In genomic region chr7:100503076-100503475, GRCm38 (mm10) we compare ENCODE assay signal across 8 mouse cellular contexts. TPM values are rescaled to one million over a fixed set of nuclear protein-coding genes. Genes with fewer than 3 reads are reported as not detected.
DNase-seq lines count a peak whose midpoint lies in the region; ATAC-seq lines count a peak whose summit lies in the region.

No protein-coding gene starts in this region.

- intact Hi-C loops in gastrocnemius, postnatal 36 days (cut with DNase I), result no loop called here

- peak; percentile 53 for ATAC-seq in common myeloid progenitor, adult 5-6 weeks (replicated peaks; ENCODE audit: low read depth, poor library complexity, severe bottlenecking)
- ATAC-seq in megakaryocyte, adult 5-6 weeks (ENCODE audit: poor library complexity, severe bottlenecking), result peak; percentile 53

- peak; percentile 30 for DNase-seq in lung, postnatal 36 days
- DNase-seq in lung, postnatal 14 days, result no peak
- peak; percentile 29 to 45 for DNase-seq in thymus, postnatal 36 days
- no peak for DNase-seq in right cerebral cortex, postnatal 14 days
- DNase-seq in gastrocnemius, postnatal 36 days, result no peak
- DNase-seq in urinary bladder, postnatal 4 days (ENCODE audit: low spot score in 2 of 2), result no peak

RNA-seq across cellular contexts. Expression of gene Ucp2, which starts 9.9 kb away (rescaled TPM):
- total RNA-seq in common myeloid progenitor, adult 5-6 weeks (2017), result 101 and 132 TPM in 2 replicates
- 702 and 742 TPM in 2 replicates for total RNA-seq in megakaryocyte, adult 5-6 weeks (2015)
- total RNA-seq in megakaryocyte, adult 5-6 weeks (2017), result 316 and 332 TPM in 2 replicates
- 10 to 100 TPM; 29.8 to 36.9 TPM for total RNA-seq in gastrocnemius, postnatal 36 days (2021)

RNA-seq across cellular contexts. Expression of gene Dnajb13, which starts 11.7 kb away (rescaled TPM):
- total RNA-seq in common myeloid progenitor, adult 5-6 weeks (2017), result 0.37 TPM in 1 of 2 replicates, not detected in the other
- not detected in 2 replicates for total RNA-seq in megakaryocyte, adult 5-6 weeks (2015)
- total RNA-seq in megakaryocyte, adult 5-6 weeks (2017), result 0.16 and 0.44 TPM in 2 replicates
- total RNA-seq in gastrocnemius, postnatal 36 days (2021), result not detected

RNA-seq across cellular contexts. Expression of gene Ucp3, which starts 30.3 kb away (rescaled TPM):
- total RNA-seq in common myeloid progenitor, adult 5-6 weeks (2017), result not detected in 2 replicates
- total RNA-seq in megakaryocyte, adult 5-6 weeks (2015), result 0.07 TPM in 2 replicates
- total RNA-seq in megakaryocyte, adult 5-6 weeks (2017), result 0.45 TPM in 1 of 2 replicates, not detected in the other
- total RNA-seq in gastrocnemius, postnatal 36 days (2021), result 100 to 1,000 TPM; 173 to 239 TPM

RNA-seq across cellular contexts. Expression of gene Coa4, which starts 33.8 kb away (rescaled TPM):
- 11.0 and 22.6 TPM in 2 replicates for total RNA-seq in common myeloid progenitor, adult 5-6 weeks (2017)
- 24.7 and 31.5 TPM in 2 replicates for total RNA-seq in megakaryocyte, adult 5-6 weeks (2015)
- 19.4 and 23.0 TPM in 2 replicates for total RNA-seq in megakaryocyte, adult 5-6 weeks (2017)
- total RNA-seq in gastrocnemius, postnatal 36 days (2021), result 10 to 100 TPM in 1 of 2 experiments, 1 to 10 TPM in 1; 9.1 to 10.4 TPM

Comparison
In these comparisons a context has a peak if more than half of its experiments do, and no peak if none do; other contexts are left out.
1. DNase-seq: peak in lung, postnatal 36 days (single experiment) and thymus, postnatal 36 days (2 of 2); none in lung, postnatal 14 days (single experiment), right cerebral cortex, postnatal 14 days (single experiment), gastrocnemius, postnatal 36 days (0 of 2) and urinary bladder, postnatal 4 days (0 of 2).
2. RNA of gene Ucp3, which starts 30.3 kb away (total RNA-seq): 173 to 239 TPM in gastrocnemius, postnatal 36 days; 0.07 to 0.45 TPM in megakaryocyte, adult 5-6 weeks and not detected in common myeloid progenitor, adult 5-6 weeks; every median in the first group is over 100 times any median in the second.